Mouse (Mus musculus) heart, embryonic 15.5 days (tissue): ENCODE data around the gene Acvr1. TPM values are rescaled to one million over a fixed set of nuclear protein-coding genes. Genes with fewer than 3 reads are reported as not detected.
A peak's percentile ranks its signal among the peaks of the same experiment; 100 is the strongest.

Experiments
- ATAC-seq: fragments of 200-750 bp; cut with Nextera tagmentation; replicated peaks from 2 replicates; pipeline ENCODE4 v1.8.0; 2017; ENCODE audit warnings: low read depth, moderate TSS enrichment; ENCODE audit not compliant: insufficient number of reproducible peaks, insufficient read depth, low FRiP score
- H3K27ac ChIP-seq: fragments of 300-500 bp; sonication (generic); 2 replicates; pipeline ENCODE4 v1.5.1; 2015; ENCODE audit warnings: mild to moderate bottlenecking, inconsistent platforms
- H3K27me3 ChIP-seq: fragments of 300-500 bp; sonication (generic); 2 replicates; pipeline ENCODE4 v1.6.1; 2015; ENCODE audit warnings: inconsistent platforms
- H3K36me3 ChIP-seq: fragments of 300-500 bp; sonication (generic); 2 replicates; pipeline ENCODE4 v1.6.1; 2015; ENCODE audit warnings: mild to moderate bottlenecking, inconsistent platforms
- H3K4me1 ChIP-seq: fragments of 300-500 bp; sonication (generic); replicated peaks from 2 replicates; pipeline ENCODE4 v1.6.1; 2015; ENCODE audit warnings: inconsistent platforms
- H3K4me2 ChIP-seq: fragments of 300-500 bp; sonication (generic); 2 replicates; pipeline ENCODE4 v1.6.1; 2015; ENCODE audit warnings: inconsistent platforms, mild to moderate bottlenecking, moderate library complexity
- H3K4me3 ChIP-seq: fragments of 300-500 bp; sonication (generic); 2 replicates; pipeline ENCODE4 v1.5.1; 2015; ENCODE audit warnings: mild to moderate bottlenecking, inconsistent platforms
- H3K9ac ChIP-seq: fragments of 300-500 bp; sonication (generic); 2 replicates; pipeline ENCODE4 v1.6.1; 2015; ENCODE audit warnings: mild to moderate bottlenecking, inconsistent platforms
- H3K9me3 ChIP-seq: fragments of 300-500 bp; sonication (generic); replicated peaks from 2 replicates; pipeline ENCODE4 v1.6.1; 2016; ENCODE audit warnings: inconsistent platforms
- WGBS: fragments of 180-500 bp; shearing (Covaris S2); methylation state at CpG from one replicate; pipeline ENCODE4 v1.1.7; 2015; ENCODE audit warnings: mixed read lengths; 5-methylcytosine and 5-hydroxymethylcytosine counted together
- polyA plus RNA-seq: library from polyadenylated mRNA; unstranded; fragments of >200 nt; fragmentation: Nextera tagmentation; extraction: Ambion mirVana; gene quantifications from 2 replicates; pipeline ENCODE4 v1.2.1, GENCODE M21; 2015

The Acvr1 gene
- polyA plus RNA-seq, 1 experiment from 2014 or later, result 8.8 TPM

DNA sequence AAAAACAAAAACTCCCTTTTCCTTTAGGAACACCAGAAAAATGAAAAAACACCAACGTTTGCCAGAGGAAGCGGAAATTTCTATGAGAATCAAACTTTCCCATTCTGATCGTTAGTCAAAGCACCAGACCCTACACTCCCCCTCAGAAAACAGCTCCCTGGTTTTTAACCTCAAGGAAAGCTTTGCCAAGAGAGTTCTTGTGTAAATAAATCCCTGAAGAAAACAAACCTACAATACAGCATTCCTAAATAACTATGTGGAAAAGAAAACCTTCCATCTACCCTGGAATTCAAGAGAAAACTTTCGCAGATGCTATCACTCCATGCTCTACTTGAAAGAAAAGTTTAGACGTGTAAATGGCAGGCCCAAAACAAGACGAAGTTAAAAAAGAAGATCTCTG is 50.0 kb downstream of the Acvr1 start:
- no peak overlapping the region for H3K9ac ChIP-seq
- 46% methylated on average over 6 of the region's 6 CpGs for WGBS
- no peaks in the 10 kb centered on the region for H3K27me3 ChIP-seq
- 0 out of 2 replicates have a peak overlapping the region, but pooled peaks have one; percentile 42 for H3K4me2 ChIP-seq
- H3K4me3 ChIP-seq, result no peak overlapping the region
- peak overlapping the region; percentile 77 for H3K27ac ChIP-seq
- no peaks in the 10 kb centered on the region for H3K9me3 ChIP-seq
- H3K36me3 ChIP-seq, result no peaks in the 10 kb centered on the region
- ATAC-seq, result peak; percentile 31; the same call in 1 of the 2 replicates
- H3K4me1 ChIP-seq, result peaks cover 73% of the 10 kb centered on the region

DNA sequence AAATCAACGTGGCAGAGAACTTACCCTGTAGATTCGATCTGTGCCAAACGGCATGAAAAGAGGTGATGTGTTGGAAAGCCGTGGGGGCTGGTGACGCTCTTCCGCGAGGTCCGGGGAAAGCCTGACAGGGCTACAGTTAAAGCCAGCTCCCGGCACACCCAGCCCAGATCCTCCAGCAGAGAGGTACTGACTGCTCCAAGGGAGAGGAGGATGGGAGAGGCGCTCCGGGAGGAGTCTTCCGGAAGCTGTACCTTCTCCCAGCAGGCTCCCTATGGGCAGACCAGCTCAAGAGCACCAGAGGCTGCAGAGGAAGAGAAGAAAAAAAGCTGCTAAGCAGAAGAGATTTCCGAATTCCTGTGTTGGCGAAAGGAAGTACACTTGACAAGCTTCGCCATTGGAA is 51.0 kb downstream of the Acvr1 start:
- H3K27ac ChIP-seq, result peak overlapping the region; percentile 77
- 18% methylated on average over 15 of the region's 15 CpGs for WGBS
- H3K36me3 ChIP-seq, result no peaks in the 10 kb centered on the region
- no peaks in the 10 kb centered on the region for H3K27me3 ChIP-seq
- peaks cover 67% of the 10 kb centered on the region for H3K4me1 ChIP-seq
- no peaks in the 10 kb centered on the region for H3K9me3 ChIP-seq
- no peak overlapping the region for H3K9ac ChIP-seq
- peak overlapping the region; percentile 42 for H3K4me2 ChIP-seq
- peak; percentile 56; the same call in 1 of the 2 replicates for ATAC-seq
- H3K4me3 ChIP-seq, result peak overlapping the region; percentile 16

DNA sequence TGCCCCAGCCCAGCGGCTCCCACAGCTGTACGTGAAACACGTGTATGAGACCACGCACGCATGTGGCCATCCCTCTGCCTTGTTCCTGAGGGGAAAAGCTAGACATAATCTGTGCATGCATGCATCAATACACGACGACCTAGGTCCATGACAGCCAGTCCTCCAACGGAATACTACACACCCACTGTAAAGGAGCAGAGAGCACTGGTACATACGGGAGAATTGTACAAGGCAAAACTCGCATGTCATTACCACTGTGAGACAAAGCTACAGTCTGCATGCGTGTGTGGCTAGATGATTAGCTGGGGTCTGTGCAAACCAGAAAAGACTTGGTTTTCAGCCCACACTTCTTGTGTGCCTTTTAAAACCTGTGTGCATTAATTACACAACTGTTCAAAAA is 52.5 kb downstream of the Acvr1 start:
- H3K36me3 ChIP-seq, result no peaks in the 10 kb centered on the region
- WGBS, result 91% methylated on average over 11 of the region's 11 CpGs

DNA sequence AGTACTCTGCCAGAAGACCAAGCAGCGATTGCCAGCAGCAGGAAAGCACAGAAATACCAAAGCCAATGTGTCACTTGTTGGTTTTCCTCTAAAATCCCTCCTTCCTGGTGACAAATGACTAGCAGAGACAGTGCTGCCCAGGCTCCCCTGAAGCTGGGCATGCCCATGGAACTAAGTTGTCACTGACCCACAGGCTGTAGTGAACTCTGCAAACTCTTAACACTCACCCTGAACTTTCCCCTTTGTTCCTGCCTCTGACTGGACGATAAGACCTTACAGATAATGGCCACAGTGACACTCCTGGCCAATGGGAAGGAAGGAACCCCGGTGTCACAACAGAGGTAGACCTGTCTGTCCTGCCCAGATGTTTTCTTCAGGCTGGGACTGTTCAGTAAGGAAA is 53.7 kb downstream of the Acvr1 start:
- 36% methylated on average over 3 of the region's 3 CpGs for WGBS
- no peaks in the 10 kb centered on the region for H3K27me3 ChIP-seq
- H3K36me3 ChIP-seq, result no peaks in the 10 kb centered on the region
- H3K9ac ChIP-seq, result no peak overlapping the region; the same call in 1 of the 2 replicates
- peak overlapping the region; percentile 32 for H3K27ac ChIP-seq
- H3K9me3 ChIP-seq, result no peaks in the 10 kb centered on the region
- H3K4me1 ChIP-seq, result peaks cover 69% of the 10 kb centered on the region
- H3K4me3 ChIP-seq, result no peak overlapping the region
- H3K4me2 ChIP-seq, result no peak overlapping the region
- 0 out of 2 replicates have a peak, but pooled peaks have one; percentile 6 for ATAC-seq

More for the DNA sequence above, 52.5 kb downstream of the Acvr1 start:
- no peak for ATAC-seq
- H3K27me3 ChIP-seq, result no peaks in the 10 kb centered on the region
- no peak overlapping the region for H3K4me3 ChIP-seq
- H3K27ac ChIP-seq, result no peak overlapping the region
- H3K4me1 ChIP-seq, result peaks cover 68% of the 10 kb centered on the region
- no peaks in the 10 kb centered on the region for H3K9me3 ChIP-seq
- no peak overlapping the region for H3K9ac ChIP-seq
- no peak overlapping the region for H3K4me2 ChIP-seq

DNA sequence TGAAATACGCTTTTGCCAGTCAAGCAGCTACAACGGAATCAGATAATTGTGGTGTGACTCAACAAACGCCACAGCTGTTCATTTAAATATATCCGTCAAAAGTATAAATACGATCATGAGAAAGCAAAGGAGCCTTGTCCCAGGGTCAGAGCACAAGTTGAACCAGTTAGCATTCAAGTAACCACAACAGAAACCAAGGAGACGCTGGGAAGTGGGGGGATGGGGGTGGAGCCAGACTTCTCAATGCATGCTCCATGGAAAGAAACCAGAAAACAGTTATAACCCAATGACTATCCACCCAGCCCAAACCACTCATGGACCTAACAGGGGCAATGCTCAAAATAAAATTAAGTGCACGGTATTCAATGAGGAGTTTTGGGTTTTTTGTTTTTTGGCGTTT is 56.8 kb downstream of the Acvr1 start:
- H3K4me1 ChIP-seq, result peaks cover 67% of the 10 kb centered on the region
- H3K9ac ChIP-seq, result no peak overlapping the region
- 58% methylated on average over 8 of the region's 8 CpGs for WGBS
- peak overlapping the region; percentile 32 for H3K27ac ChIP-seq
- H3K27me3 ChIP-seq, result no peaks in the 10 kb centered on the region
- ATAC-seq, result no peak
- peak overlapping the region; percentile 38 for H3K4me2 ChIP-seq
- no peaks in the 10 kb centered on the region for H3K36me3 ChIP-seq
- H3K4me3 ChIP-seq, result no peak overlapping the region
- H3K9me3 ChIP-seq, result no peaks in the 10 kb centered on the region

DNA sequence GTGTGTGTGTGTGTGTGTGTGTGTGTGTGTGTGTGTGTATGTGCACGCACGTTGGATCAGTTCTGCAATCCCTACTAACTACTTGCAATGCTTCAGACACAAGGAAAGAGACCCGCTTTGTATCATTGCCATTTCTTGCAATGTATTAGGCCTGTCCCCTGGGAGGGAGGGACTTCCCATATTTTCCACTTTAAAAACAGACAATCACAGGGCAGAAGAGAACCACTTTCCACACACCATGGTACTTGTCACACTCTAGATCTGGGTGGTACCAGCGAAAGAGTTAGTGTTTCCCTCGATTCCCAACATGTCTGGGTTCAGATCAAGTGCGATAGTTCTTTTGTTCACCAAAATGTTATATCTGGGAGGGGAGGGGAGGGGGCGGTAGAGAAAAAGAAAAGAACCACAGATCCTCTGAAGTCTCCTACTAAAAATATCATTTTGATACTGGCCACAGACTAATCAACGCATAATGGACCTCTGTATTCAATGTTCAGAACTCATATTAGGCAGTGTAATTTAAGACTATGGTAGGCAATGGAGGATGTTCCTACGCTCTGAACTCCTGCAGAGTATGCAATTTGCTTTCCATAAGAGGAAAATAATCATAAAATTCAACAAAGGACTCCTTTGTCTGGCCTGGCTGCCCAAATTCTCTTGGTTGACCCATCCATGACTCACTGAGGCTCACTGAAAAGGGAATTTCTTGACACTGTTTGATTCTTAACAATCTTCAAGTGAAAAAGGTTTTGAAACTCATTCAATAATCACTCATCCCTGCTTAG is 61.5 kb downstream of the Acvr1 start:
- Histone ChIP-seq H3K27me3 (no peaks in the 10 kb centered on the region), H3K36me3 (no peaks in the 10 kb centered on the region), H3K27ac (no peak overlapping the region), H3K4me3 (no peak overlapping the region), H3K4me1 (peaks cover 58% of the 10 kb centered on the region), H3K4me2 (no peak overlapping the region), H3K9ac (no peak overlapping the region), H3K9me3 (no peaks in the 10 kb centered on the region)
- no peak for ATAC-seq
- 70% methylated on average over 9 of the region's 9 CpGs for WGBS

DNA sequence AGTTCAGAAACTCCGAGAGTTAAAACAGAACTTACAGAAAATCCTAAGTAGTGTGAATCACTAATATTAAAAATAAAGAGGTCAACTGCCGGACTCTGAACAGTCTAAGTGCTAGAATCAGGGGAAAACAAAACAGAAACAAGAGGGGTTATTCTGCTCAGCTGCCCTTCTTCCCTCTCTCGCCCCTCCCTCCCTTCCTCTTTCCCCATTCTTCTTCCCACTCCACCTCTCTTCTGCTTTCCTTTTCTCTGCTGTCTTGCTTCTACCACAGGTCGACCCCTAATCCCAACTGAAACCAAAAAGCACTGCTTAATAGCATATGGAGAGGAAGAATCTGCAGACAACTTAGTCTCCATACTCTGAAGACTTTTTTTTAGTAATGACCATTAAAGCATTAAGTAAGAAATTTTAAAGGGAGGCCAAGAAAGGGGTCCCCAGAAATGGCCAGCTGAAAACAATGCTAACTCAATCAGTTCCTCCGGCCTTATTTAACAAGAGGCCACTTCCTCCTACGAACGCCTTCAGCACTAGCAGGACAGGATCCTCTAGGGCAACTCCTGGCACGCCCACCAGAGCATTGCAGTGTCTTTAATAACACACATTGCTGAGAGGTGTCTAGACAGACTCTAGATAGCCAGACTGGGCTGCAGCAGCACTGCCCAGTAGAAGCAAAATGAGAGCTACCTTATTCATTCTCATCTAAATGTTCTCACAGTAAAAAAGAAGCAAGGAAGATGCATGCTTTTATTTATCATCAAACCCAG is 70.1 kb downstream of the Acvr1 start:
- ATAC-seq, result 0 out of 2 replicates have a peak, but pooled peaks have one; percentile 53

DNA sequence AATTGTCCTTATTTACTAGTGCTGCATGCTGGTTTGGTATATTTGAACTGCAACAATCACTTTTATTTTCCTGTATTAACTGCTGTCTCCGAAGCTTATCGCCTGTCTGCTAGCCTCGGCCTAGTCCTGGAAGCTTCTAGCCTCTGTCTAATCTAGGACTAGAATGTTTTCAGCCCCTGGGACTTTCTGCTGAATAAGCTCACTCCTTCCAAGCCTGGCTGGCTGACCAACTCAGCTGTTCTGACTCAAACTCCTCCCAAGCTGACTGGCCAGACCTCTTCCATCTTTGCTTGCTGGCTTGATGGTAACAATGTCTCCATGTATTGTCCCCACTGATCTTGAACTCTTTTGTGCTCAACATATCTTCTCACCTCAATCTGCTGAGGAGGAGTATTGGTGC is 71.7 kb downstream of the Acvr1 start:
- Histone ChIP-seq H3K4me2 (no peak overlapping the region), H3K27ac (peak overlapping the region; percentile 34; the same call in 1 of the 2 replicates), H3K9ac (no peak overlapping the region), H3K9me3 (no peaks in the 10 kb centered on the region), H3K36me3 (no peaks in the 10 kb centered on the region), H3K4me1 (peaks cover 18% of the 10 kb centered on the region), H3K27me3 (no peaks in the 10 kb centered on the region), H3K4me3 (no peak overlapping the region)
- peak; percentile 50; the same call in 1 of the 2 replicates for ATAC-seq
- WGBS, result 60% methylated on average over 3 of the region's 3 CpGs

More for the DNA sequence above, 70.1 kb downstream of the Acvr1 start:
- Histone ChIP-seq H3K4me2 (no peak overlapping the region), H3K4me3 (no peak overlapping the region), H3K9ac (no peak overlapping the region), H3K27ac (peak overlapping the region; percentile 49; the same call in 1 of the 2 replicates), H3K4me1 (peaks cover 17% of the 10 kb centered on the region), H3K36me3 (no peaks in the 10 kb centered on the region), H3K9me3 (no peaks in the 10 kb centered on the region), H3K27me3 (no peaks in the 10 kb centered on the region)
- WGBS, result 51% methylated on average over 8 of the region's 8 CpGs

DNA sequence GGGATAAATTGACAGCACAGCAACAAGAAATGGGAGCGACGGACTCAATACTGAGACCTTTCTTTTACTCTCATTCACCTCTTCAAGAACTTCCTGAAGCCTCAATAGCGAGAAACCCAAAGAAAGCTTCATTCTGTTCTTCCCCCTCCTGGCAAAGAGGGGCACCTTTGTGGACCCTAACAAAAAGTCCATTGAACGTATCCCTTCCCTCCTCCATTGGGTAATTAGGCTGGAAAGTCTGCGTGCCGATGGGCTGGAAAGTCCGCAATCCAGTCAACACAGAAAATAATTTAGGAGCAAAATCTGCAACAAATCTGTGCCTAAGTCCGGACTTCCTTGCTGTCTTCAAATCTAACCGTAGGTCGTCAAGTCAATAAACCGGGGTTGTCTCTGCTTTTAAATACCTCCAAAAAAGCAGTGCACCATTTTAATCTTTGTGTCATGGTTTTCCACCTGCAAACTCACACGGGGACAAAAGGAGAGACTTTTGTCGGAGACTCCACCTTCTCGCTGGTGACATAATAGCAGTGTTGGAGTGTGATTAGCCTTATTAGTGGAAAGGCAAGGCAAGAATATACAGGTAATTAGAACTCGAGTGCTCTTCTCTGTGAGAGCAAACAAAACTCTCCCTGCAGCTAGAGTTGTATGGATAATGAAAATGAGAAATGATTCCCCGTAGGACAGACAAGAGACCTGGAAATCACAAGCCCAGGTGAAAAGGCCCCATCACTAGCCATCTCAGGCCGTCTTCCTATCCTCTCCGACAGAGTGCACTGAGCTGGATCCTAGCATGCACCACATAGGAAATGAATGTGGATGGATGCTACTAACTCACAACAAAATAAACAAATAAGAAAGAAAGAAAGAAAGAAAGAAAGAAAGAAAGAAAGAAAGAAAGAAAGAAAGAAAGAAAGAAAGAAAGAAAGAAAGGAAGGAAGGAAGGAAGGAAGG is 73.0 kb downstream of the Acvr1 start:
- no peaks in the 10 kb centered on the region for H3K36me3 ChIP-seq
- H3K4me3 ChIP-seq, result no peak overlapping the region
- H3K4me1 ChIP-seq, result peaks cover 31% of the 10 kb centered on the region
- no peaks in the 10 kb centered on the region for H3K27me3 ChIP-seq
- ATAC-seq, result no peak
- no peaks in the 10 kb centered on the region for H3K9me3 ChIP-seq
- WGBS, result 91% methylated on average over 18 of the region's 18 CpGs
- no peak overlapping the region for H3K27ac ChIP-seq
- H3K9ac ChIP-seq, result no peak overlapping the region
- H3K4me2 ChIP-seq, result no peak overlapping the region

DNA sequence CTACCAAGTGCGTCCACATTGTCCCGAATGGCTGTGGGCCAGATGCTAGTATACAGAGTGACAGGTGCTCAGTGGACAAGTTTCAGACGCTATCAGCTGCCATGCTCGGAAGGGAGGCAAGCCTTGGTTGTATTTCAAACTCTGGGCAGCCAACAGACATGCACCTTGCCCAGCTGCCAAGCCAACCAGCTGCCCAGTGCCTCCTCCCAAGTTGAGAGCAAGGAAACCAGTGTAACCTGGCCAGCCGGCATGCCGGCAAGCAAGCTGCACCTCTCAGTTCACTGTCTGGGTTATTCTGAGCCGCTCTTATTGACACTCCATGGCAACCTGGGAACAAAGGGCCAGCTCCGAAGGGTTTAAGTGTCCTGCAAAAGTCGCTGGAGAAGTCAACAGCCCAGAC is 77.7 kb downstream of the Acvr1 start:
- no peak for ATAC-seq

More for the DNA sequence above, 77.7 kb downstream of the Acvr1 start:
- no peaks in the 10 kb centered on the region for H3K9me3 ChIP-seq
- H3K4me3 ChIP-seq, result no peak overlapping the region
- WGBS, result 46% methylated on average over 9 of the region's 9 CpGs
- no peak overlapping the region for H3K9ac ChIP-seq
- H3K27ac ChIP-seq, result peak overlapping the region; percentile 52
- 0 out of 2 replicates have a peak overlapping the region, but pooled peaks have one; percentile 8 for H3K4me2 ChIP-seq
- H3K27me3 ChIP-seq, result no peaks in the 10 kb centered on the region
- H3K4me1 ChIP-seq, result peaks cover 56% of the 10 kb centered on the region
- no peaks in the 10 kb centered on the region for H3K36me3 ChIP-seq
